Mouse (Mus musculus): Measurements from ENCODE around the gene Tyk2. TPM values are rescaled to one million over a fixed set of nuclear protein-coding genes. Genes with fewer than 3 reads are reported as not detected.

Gene Tyk2
- polyA plus RNA-seq, 1 experiment, result 33.7 TPM

DNA sequence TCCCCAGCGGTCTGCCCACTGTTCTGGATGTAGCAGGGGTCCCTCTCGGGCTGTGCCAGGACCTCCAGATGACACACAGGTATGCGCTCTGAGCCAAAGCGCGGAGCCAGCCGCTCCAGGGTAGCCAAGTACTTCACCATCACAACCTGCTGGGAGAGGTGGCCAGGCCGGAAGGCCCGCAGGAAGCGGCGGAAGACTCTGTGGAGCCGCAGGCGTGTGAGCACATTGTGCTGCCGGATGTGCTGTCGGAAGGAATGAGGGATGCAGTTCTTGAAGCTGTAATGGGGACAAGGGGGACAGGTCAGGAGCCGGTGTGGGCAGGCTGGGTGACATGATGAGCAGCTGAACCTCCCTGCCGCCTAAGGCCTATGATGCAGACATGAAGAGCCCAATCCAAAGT is 9.6 kb downstream of the Tyk2 start:
- DNase-seq, result no peak
- 81% methylated on average over 16 of the region's 16 CpGs for WGBS
- no peak overlapping the region for H3K4me3 ChIP-seq (replicated peaks; ENCODE audit: extremely low read depth, low read depth, low read length)
- no peak for TF ChIP-seq CTCF (IDR thresholded peaks at IDR 0.05; ENCODE audit: insufficient read depth, low read length)
- no peak for TF ChIP-seq POLR2A (IDR thresholded peaks at IDR 0.05; ENCODE audit: borderline replicate concordance, extremely low read depth, low read depth, low read length)
- H3K4me1 ChIP-seq (ENCODE audit: control insufficient read depth, insufficient read depth, low read length), result no peaks in the 10 kb centered on the region

DNA sequence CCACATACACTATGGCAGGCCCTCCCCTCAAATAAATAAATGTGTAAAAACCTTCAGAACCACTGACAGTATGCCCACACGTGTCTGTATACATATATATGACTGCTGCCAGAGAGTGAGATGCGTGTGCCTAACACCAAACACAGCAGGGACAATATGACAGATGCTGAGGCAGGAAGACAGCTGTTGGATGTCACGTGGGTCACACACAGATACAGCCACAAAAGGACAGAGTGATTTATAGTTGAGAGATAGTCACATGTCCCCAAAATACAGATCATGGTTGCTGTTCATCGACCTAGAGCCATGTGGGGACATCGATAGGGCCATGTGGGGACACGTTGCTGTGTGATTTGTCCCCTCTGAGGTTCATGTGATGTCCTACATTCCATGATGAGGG is 14.0 kb downstream of the Tyk2 start:
- H3K4me3 ChIP-seq (replicated peaks; ENCODE audit: extremely low read depth, low read depth, low read length), result no peak overlapping the region
- no peak for DNase-seq
- TF ChIP-seq POLR2A (IDR thresholded peaks at IDR 0.05; ENCODE audit: borderline replicate concordance, extremely low read depth, low read depth, low read length) (no peak), CTCF (IDR thresholded peaks at IDR 0.05; ENCODE audit: insufficient read depth, low read length) (no peak)
- no peaks in the 10 kb centered on the region for H3K4me1 ChIP-seq (ENCODE audit: control insufficient read depth, insufficient read depth, low read length)
- WGBS, result 71% methylated on average over 6 of the region's 6 CpGs

DNA sequence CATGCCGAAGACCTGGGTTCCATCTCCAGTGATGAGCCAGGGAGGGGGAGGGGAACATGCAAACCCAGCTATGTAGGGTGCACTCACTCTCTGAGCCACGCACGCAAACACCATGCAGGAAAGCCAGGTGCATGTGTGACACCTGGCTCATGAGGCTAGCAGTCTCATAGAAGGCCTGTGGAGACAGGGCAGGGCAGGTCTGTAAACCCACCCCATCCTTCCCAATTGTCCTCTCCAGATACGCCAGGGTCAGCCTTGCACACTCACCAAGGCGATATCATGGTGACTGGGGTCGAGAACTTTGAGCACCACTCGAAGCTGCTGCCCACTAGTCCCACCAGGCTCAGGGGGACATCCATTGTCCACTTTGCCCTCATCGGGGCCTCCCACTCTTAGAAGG is 15.9 kb downstream of the Tyk2 start:
- Histone ChIP-seq H3K4me3 (replicated peaks; ENCODE audit: extremely low read depth, low read depth, low read length) (no peak overlapping the region), H3K4me1 (ENCODE audit: control insufficient read depth, insufficient read depth, low read length) (no peaks in the 10 kb centered on the region)
- TF ChIP-seq CTCF (IDR thresholded peaks at IDR 0.05; ENCODE audit: insufficient read depth, low read length), result no peak
- TF ChIP-seq POLR2A (IDR thresholded peaks at IDR 0.05; ENCODE audit: borderline replicate concordance, extremely low read depth, low read depth, low read length), result no peak
- 87% methylated on average over 8 of the region's 8 CpGs for WGBS
- DNase-seq, result no peak

DNA sequence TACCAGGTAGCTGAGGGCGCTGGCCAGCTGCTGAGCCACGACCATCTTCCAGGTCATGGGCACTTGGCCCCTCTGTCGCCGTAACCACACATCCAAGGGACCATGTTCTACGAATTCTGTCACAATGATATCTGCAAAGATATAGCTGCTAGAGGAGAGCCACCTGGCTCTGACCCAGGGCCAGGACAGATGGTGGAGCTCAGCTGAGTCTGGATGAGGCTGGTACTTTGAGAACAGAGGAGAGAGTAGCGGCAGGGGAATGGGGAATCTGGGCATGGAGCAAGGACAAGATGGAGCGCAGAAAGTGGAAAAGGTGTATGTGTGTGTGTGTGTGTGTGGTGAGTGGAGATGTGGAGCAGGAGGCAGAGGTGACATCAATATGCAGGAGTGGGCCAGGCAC is 16.9 kb downstream of the Tyk2 start:
- no peaks in the 10 kb centered on the region for H3K4me1 ChIP-seq (ENCODE audit: control insufficient read depth, insufficient read depth, low read length)
- no peak overlapping the region for H3K4me3 ChIP-seq (replicated peaks; ENCODE audit: extremely low read depth, low read depth, low read length)
- DNase-seq, result no peak
- no peak for TF ChIP-seq POLR2A (IDR thresholded peaks at IDR 0.05; ENCODE audit: borderline replicate concordance, extremely low read depth, low read depth, low read length)
- no peak for TF ChIP-seq CTCF (IDR thresholded peaks at IDR 0.05; ENCODE audit: insufficient read depth, low read length)
- 91% methylated on average over 7 of the region's 7 CpGs for WGBS

DNA sequence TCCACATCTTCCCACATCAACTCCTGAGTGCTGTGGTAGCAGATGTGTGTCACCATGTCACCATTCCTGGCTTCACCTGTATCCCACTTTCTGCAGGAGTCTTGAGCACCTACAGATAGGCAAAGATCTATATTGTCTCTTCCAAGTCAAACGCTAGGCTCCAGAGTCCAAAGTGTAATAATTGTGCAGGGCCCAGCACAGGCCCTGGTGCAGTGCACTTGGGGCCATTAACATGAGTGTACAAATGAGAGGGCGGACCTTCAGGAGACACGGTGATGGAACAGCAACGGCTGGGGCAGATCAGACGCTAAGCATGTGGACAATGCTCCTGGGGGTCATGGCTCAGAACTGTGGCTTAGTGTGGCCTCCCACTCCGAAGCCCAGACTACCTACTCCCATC is 17.3 kb downstream of the Tyk2 start:
- 90% methylated on average over 6 of the region's 6 CpGs for WGBS
- no peaks in the 10 kb centered on the region for H3K4me1 ChIP-seq (ENCODE audit: control insufficient read depth, insufficient read depth, low read length)
- no peak for TF ChIP-seq POLR2A (IDR thresholded peaks at IDR 0.05; ENCODE audit: borderline replicate concordance, extremely low read depth, low read depth, low read length)
- no peak overlapping the region for H3K4me3 ChIP-seq (replicated peaks; ENCODE audit: extremely low read depth, low read depth, low read length)
- DNase-seq, result no peak

DNA sequence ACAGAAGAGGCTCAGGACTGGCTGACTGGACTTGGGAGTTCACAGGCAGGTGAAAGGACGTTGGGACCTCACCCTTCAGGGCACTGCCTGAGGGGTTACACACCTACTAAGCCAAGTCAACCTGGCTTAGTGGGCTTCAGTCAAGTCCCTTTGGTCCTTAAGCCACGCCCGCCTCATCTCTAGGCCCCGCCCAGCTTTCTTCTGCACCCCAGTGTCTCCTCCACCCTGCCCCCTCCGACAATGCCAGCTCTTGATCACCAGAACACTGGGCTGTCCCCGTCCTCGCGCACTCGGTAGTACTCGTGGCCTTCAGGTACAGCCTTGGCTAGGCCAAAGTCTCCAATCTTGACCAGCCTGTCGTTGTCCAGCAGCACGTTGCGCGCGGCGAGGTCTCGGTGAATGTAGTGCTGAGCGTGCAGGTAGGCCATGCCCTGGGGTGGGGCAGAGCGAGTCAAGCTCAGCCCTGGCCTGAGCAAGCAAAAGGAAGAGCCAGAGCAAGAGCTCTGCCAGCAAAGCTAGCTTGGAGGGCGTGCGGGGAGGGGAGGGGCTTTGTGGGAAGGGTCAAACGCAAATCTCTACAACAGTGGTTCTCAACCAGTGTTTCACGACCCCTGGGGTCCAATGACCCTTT is 23.3 kb downstream of the Tyk2 start:
- TF ChIP-seq POLR2A (IDR thresholded peaks at IDR 0.05; ENCODE audit: borderline replicate concordance, extremely low read depth, low read depth, low read length), result no peak
- TF ChIP-seq CTCF (IDR thresholded peaks at IDR 0.05; ENCODE audit: insufficient read depth, low read length), result no peak
- Histone ChIP-seq H3K4me3 (replicated peaks; ENCODE audit: extremely low read depth, low read depth, low read length) (no peak overlapping the region), H3K4me1 (ENCODE audit: control insufficient read depth, insufficient read depth, low read length) (no peaks in the 10 kb centered on the region)
- 66% methylated on average over 23 of the region's 23 CpGs for WGBS
- DNase-seq, result no peak

DNA sequence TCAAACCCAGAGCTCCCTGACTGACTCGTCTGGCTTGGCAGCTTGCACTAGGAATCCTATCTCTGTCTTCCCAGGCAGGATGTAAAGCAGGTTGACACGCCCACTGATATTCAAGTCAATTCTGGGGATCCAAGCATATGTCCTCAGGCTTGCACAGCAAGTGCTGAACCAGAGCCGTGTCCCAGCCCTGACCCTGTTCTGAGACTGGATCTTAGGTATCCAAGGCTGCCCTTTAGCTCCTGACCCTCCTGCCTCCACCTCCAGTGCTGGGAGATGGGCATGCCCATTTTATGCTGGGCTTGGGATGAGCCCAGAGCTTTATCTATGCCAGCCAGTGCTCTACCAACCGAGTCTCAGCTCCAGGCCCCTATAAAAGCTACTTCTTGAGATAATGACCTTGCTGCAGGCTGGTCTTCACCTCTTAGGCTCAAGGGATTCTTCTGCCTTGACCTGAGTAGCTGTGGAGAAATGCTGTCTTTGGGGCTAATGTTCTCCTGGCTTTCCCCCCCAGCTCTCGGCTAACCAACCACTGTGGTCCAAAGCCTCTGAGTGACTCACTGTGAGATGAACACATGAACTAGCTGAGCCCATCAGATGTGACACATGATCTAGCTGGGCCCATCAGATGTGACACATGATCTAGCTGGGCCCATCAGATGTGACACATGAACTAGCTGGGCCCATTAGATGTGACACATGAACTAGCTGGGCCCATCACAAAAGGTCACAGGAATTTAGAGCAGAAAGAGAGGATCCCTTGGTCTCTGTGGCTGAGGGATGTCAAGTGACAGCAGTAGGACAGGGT is 25.1 kb downstream of the Tyk2 start:
- no peak for DNase-seq
- 73% methylated on average over 5 of the region's 5 CpGs for WGBS
- TF ChIP-seq POLR2A (IDR thresholded peaks at IDR 0.05; ENCODE audit: borderline replicate concordance, extremely low read depth, low read depth, low read length) (no peak), CTCF (IDR thresholded peaks at IDR 0.05; ENCODE audit: insufficient read depth, low read length) (no peak)
- no peaks in the 10 kb centered on the region for H3K4me1 ChIP-seq (ENCODE audit: control insufficient read depth, insufficient read depth, low read length)
- no peak overlapping the region for H3K4me3 ChIP-seq (replicated peaks; ENCODE audit: extremely low read depth, low read depth, low read length)

DNA sequence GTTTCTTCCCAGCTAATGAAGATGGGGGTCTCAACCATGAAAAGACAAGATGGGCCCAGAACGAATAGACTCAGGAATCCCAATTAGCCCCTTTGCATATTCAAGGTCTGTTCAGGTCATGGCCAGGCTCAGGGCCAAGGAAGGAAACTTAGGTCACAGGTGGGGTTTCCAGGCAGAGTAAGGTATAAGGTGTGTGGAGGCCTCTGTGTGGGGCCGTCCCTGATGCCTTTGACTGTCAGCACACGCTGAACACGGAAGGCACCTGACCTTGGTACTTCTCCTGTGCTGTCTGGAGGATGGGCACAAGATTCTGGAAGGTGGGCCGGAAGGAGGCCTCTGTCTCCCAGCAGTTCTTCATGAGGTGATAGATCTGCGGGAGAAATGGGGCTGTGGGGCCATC is 26.2 kb downstream of the Tyk2 start:
- H3K4me3 ChIP-seq (replicated peaks; ENCODE audit: extremely low read depth, low read depth, low read length), result no peak overlapping the region
- DNase-seq, result no peak
- WGBS, result 84% methylated on average over 6 of the region's 6 CpGs

DNA sequence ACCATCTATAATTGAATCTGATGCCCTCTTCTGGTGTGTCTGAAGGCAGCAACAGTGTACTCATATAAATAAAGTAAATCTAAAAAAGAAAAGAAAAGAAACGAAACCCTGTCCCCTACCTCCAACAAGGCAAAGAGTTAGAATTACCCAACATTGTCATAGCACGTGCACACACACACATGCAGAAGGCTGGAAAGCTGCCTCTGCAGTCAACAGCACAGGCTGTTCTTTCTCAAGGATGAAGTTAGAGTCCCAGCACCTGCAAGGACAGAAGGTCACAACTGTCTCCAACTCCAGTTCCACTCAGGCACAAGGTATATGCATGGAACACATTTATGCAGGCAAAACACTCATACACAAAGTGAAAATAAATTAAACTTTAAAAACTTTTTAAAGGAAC is 29.0 kb downstream of the Tyk2 start:
- 94% methylated on average over 2 of the region's 2 CpGs for WGBS
- H3K4me1 ChIP-seq (ENCODE audit: control insufficient read depth, insufficient read depth, low read length), result peaks cover 4% of the 10 kb centered on the region
- no peak for DNase-seq
- no peak overlapping the region for H3K4me3 ChIP-seq (replicated peaks; ENCODE audit: extremely low read depth, low read depth, low read length)
- TF ChIP-seq CTCF (IDR thresholded peaks at IDR 0.05; ENCODE audit: insufficient read depth, low read length), result no peak
- no peak for TF ChIP-seq POLR2A (IDR thresholded peaks at IDR 0.05; ENCODE audit: borderline replicate concordance, extremely low read depth, low read depth, low read length)

More for the DNA sequence above, 26.2 kb downstream of the Tyk2 start:
- peaks cover 4% of the 10 kb centered on the region for H3K4me1 ChIP-seq (ENCODE audit: control insufficient read depth, insufficient read depth, low read length)
- TF ChIP-seq CTCF (IDR thresholded peaks at IDR 0.05; ENCODE audit: insufficient read depth, low read length) (no peak), POLR2A (IDR thresholded peaks at IDR 0.05; ENCODE audit: borderline replicate concordance, extremely low read depth, low read depth, low read length) (no peak)

Data from lung, adult 2 months (tissue).